Mouse (Mus musculus) cerebellum, postnatal 14 days (tissue): Measurements from ENCODE around the gene Pla2r1.

ENCODE experiments used
- DNase-seq, 2 experiments: peaks; one replicate each; pipeline ENCODE4 v3.0.0; 2021; ENCODE audit warnings: mixed read lengths in 2 of 2

Gene Pla2r1

GRCm38 (mm10) chr2:60500583-60501116, 52.5 kb downstream of the Pla2r1 start:
- DNase-seq: no peak

GRCm38 (mm10) chr2:60479906-60480305, 73.2 kb downstream of the Pla2r1 start:
- DNase-seq: no peak

GRCm38 (mm10) chr2:60478778-60479177, 74.3 kb downstream of the Pla2r1 start:
- DNase-seq: no peak

GRCm38 (mm10) chr2:60468901-60469770, 84.0 kb downstream of the Pla2r1 start:
- DNase-seq: no peak

GRCm38 (mm10) chr2:60452376-60452775, 100.7 kb downstream of the Pla2r1 start:
- no peak for DNase-seq

GRCm38 (mm10) chr2:60451119-60451773, 101.9 kb downstream of the Pla2r1 start:
- DNase-seq: no peak

GRCm38 (mm10) chr2:60449732-60450131, 103.4 kb downstream of the Pla2r1 start:
- peak; percentile 63 to 68 for DNase-seq

GRCm38 (mm10) chr2:60444711-60445509, 108.2 kb downstream of the Pla2r1 start:
- no peak for DNase-seq

GRCm38 (mm10) chr2:60443279-60443678, 109.8 kb downstream of the Pla2r1 start:
- DNase-seq: no peak

- DNase-seq: peak in 1 of 2 experiments; percentile 5
Observed at GRCm38 (mm10) chr2:60441875-60442274, 111.2 kb downstream of the Pla2r1 start.

- DNase-seq: no peak
Observed at GRCm38 (mm10) chr2:60436802-60437201, 116.3 kb downstream of the Pla2r1 start.

- no peak for DNase-seq
Observed at GRCm38 (mm10) chr2:60430315-60431021, 122.6 kb downstream of the Pla2r1 start.

GRCm38 (mm10) chr2:60418075-60418474, 135.0 kb downstream of the Pla2r1 start:
- DNase-seq: peak; percentile 82 to 86

- no peak for DNase-seq
Observed at GRCm38 (mm10) chr2:60414334-60414733, 138.8 kb downstream of the Pla2r1 start.

GRCm38 (mm10) chr2:60413006-60413650, 140.0 kb downstream of the Pla2r1 start:
- DNase-seq: no peak

- DNase-seq: no peak
Observed at GRCm38 (mm10) chr2:60411181-60411580, 141.9 kb downstream of the Pla2r1 start.

GRCm38 (mm10) chr2:60409989-60410763, 142.9 kb downstream of the Pla2r1 start:
- no peak for DNase-seq

- peak in 1 of 2 experiments; percentile 7 for DNase-seq
Observed at GRCm38 (mm10) chr2:60409194-60409593, 143.9 kb downstream of the Pla2r1 start.

- no peak for DNase-seq
Observed at GRCm38 (mm10) chr2:60407387-60407786, 145.7 kb downstream of the Pla2r1 start.

- DNase-seq: no peak
Observed at GRCm38 (mm10) chr2:60405431-60405830, 147.7 kb downstream of the Pla2r1 start.

GRCm38 (mm10) chr2:60404763-60405162, 148.3 kb downstream of the Pla2r1 start:
- no peak for DNase-seq
